Mouse (Mus musculus) bone marrow, adult 2 months (tissue): Measurements from ENCODE around the gene Nek7. TPM values are rescaled to one million over a fixed set of nuclear protein-coding genes. Genes with fewer than 3 reads are reported as not detected.

Source experiments
- H3K27ac ChIP-seq: fragments of 200-500 bp; 2 replicates; pipeline ENCODE4 v1.5.1; 2012; ENCODE audit warnings: low read depth, mild to moderate bottlenecking, control low read depth, inconsistent platforms, low read length; ENCODE audit not compliant: control insufficient read depth, poor library complexity, insufficient read depth
- H3K4me1 ChIP-seq: fragments of 200-500 bp; 2 replicates; pipeline ENCODE4 v1.6.1; 2011; ENCODE audit warnings: low read length; ENCODE audit not compliant: control insufficient read depth, insufficient read depth
- H3K4me3 ChIP-seq: fragments of 200-500 bp; replicated peaks from 2 replicates; pipeline ENCODE3; 2011; ENCODE audit warnings: mild to moderate bottlenecking, low read depth, low read length, control low read depth; ENCODE audit not compliant: control insufficient read depth
- CTCF ChIP-seq: fragments of 200-500 bp; IDR thresholded peaks from 2 replicates; pipeline ENCODE4 v1.5.1; 2011; ENCODE audit warnings: low read length, control low read depth; ENCODE audit not compliant: control insufficient read depth, insufficient read depth
- POLR2A ChIP-seq: fragments of 200-500 bp; IDR thresholded peaks from 2 replicates; pipeline ENCODE4 v1.6.1; 2011; ENCODE audit warnings: low read depth, mild to moderate bottlenecking, control low read depth, low read length, borderline replicate concordance; ENCODE audit not compliant: control insufficient read depth
- WGBS: fragments of 180-500 bp; shearing (Covaris S2); methylation state at CpG from one replicate; pipeline ENCODE4 v1.1.7; 2018; 5-methylcytosine and 5-hydroxymethylcytosine counted together
- polyA plus RNA-seq: library from polyadenylated mRNA; stranded (reverse); fragments of >200 nt; gene quantifications from 2 replicates; pipeline ENCODE4 v1.2.4, GENCODE M21; 2011; ENCODE audit warnings: low replicate concordance; ENCODE audit not compliant: missing spikeins, insufficient read depth, insufficient read length

Gene Nek7
- polyA plus RNA-seq, 1 experiment: 11.3 TPM

DNA sequence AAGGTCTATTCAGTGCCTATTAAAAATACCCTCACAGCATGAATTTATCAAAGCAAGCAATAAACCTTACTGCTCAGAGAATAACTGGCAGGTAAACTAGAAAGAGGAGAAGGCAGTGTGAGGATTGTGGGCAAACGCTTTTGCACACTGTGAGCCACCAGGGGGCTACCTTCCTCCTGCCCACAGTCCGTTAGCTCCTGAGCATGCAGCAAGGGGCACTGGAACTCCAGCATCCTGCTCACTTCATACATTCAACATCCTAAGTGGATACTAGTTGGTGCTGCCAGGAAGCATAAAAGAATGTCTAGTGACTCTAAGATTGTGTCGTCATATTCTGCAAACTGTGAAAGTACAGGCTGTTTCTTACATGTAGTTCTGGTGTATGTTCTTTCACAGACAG is 61.6 kb downstream of the Nek7 start:
- TF ChIP-seq POLR2A: no peak
- peak; percentile 61; the same call in 1 of the 2 replicates for TF ChIP-seq CTCF
- no peaks in the 10 kb centered on the region; the same call in 1 of the 2 replicates for H3K4me1 ChIP-seq
- H3K4me3 ChIP-seq: no peak overlapping the region
- no peak overlapping the region for H3K27ac ChIP-seq
- 80% methylated on average over 3 of the region's 3 CpGs for WGBS

DNA sequence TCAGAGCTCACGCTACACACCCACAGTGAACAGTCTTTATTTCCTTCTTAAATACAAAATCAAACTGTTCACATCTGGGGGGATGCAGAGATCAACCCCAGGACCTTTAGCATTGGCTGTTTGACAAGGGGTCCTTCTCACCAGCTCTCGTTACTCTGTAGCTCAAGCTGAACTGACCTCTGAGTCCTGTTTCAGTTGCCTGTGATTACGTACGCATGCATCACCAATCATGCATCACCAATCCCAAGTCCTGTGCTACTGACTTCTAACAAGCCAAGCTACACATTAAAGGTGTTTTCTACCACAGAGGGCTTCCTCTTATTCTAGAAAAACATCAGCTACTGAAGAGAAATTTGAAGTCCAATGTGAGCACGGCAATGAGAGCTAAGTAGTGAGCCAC is 65.0 kb downstream of the Nek7 start:
- H3K4me1 ChIP-seq: no peaks in the 10 kb centered on the region; the same call in 1 of the 2 replicates
- H3K4me3 ChIP-seq: no peak overlapping the region
- no peak overlapping the region for H3K27ac ChIP-seq
- no peak for TF ChIP-seq CTCF
- no peak for TF ChIP-seq POLR2A
- 84% methylated on average over 5 of the region's 5 CpGs for WGBS

DNA sequence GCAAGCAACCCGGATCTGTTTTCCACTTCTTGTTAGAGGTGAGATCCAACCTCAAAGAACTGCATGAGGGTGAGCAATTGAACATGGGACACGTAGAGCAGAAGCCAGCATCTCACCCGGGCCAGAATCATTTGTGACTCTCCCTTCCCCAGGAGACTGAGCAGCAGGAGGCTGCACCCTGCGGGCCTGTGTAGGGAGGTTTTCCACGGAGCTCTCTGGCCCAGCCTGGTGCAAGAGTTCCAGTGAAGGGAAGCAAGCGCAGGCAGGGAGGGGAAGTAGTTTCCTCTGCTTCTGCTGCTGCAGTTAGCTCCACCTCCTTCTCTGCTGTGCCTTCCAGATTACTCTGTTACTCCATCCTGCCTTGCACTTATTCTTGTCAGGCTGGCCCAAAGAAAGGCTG is 69.8 kb downstream of the Nek7 start:
- Histone ChIP-seq H3K4me1 (no peaks in the 10 kb centered on the region), H3K4me3 (no peak overlapping the region), H3K27ac (no peak overlapping the region)
- WGBS: 16% methylated on average over 6 of the region's 6 CpGs
- no peak for TF ChIP-seq POLR2A
- TF ChIP-seq CTCF: no peak

DNA sequence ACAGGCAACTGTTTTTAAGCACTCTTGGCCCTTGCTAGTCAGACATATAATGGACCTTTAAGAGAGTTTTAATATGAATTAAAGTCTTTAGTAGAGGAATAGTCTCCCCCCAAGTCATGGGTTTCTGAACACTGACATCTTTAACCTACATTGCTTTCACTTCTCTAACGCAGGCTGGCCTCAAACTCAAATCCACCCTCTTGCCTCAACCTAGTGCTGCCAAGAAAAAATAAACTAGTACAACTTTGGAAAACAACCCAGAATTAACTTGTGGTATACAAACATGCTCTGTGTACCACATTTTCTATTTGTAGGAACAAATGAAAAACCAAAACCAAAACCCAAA is 77.8 kb downstream of the Nek7 start:
- WGBS: 67% methylated on average over 1 of the region's 1 CpGs
- Histone ChIP-seq H3K27ac (no peak overlapping the region), H3K4me1 (no peaks in the 10 kb centered on the region), H3K4me3 (no peak overlapping the region)
- no peak for TF ChIP-seq POLR2A
- TF ChIP-seq CTCF: no peak

DNA sequence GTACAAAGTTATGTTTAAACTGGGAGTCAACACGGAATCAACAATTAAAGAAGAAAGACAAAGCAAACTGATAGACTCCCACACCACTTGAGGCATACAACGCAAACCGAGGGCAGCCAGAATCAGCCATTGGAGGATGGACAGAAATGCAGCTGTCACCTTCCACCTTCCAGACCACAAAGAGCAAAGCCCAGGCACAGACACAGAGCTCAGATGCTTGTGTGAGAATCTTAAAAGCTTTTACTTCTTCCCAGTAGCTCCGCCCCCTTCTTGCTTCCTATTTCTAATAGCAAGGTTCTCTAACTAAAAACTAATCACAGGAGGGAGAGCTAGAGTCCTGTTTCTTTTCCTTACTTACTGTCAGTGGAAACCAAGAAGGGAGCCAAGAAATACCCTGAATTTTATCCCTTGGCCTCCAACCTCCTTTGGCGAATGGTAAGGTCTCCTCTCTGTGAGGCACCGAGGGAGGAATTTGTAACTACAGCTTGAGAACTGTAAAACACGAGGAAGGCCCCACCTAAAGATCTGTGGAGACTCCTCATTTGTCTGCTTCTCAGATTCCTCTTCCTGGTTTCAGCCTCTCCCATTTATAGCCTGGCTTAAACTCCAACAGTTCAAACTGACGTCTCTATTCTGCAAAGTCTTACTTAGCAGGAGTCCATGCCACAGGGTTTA is 78.3 kb downstream of the Nek7 start:
- TF ChIP-seq CTCF (no peak), POLR2A (no peak)
- 56% methylated on average over 8 of the region's 8 CpGs for WGBS
- Histone ChIP-seq H3K27ac (no peak overlapping the region), H3K4me3 (no peak overlapping the region), H3K4me1 (no peaks in the 10 kb centered on the region)

DNA sequence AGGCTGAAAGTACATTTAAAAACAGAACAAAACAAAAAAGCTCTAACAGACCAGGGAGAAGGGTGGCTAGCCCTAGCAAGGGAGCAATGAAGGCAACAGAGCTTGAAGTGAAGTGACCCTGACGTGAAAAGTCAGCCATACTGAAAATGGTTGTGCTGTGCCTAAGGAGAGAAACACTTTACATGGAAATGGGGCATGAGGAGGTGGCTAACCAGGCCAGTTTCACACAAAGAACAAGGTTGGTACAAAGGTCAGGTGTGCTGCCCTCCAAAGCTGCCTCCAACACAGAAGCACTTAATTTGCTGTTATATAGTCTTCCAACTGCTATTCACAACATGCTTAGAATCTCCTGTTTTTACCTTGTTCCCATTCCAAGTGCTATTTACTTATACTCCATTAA is 80.2 kb downstream of the Nek7 start:
- Histone ChIP-seq H3K4me3 (no peak overlapping the region), H3K27ac (no peak overlapping the region), H3K4me1 (no peaks in the 10 kb centered on the region)
- 96% methylated on average over 1 of the region's 1 CpGs for WGBS
- TF ChIP-seq POLR2A: no peak
- TF ChIP-seq CTCF: no peak

DNA sequence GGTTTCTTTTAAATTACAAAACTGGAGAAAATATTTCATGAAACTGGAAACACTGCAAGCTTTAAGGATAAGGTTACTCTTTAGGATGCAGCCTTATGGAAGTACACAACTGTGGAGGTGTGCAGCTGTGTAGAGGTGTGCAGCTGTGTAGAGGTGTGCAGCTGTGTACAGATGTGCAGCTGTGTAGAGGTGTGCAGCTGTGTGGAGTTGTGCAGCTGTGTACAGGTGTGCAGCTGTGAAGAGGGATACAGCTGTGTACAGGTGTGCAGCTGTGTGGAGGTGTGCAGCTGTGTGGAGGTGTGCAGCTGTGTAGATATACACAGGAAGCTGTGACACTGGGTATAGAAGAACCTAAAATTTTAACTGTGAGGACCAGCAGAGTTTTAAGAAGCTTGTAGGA is 81.7 kb downstream of the Nek7 start:
- H3K27ac ChIP-seq: no peak overlapping the region
- TF ChIP-seq POLR2A: no peak
- no peak for TF ChIP-seq CTCF
- no peak overlapping the region for H3K4me3 ChIP-seq
- H3K4me1 ChIP-seq: no peaks in the 10 kb centered on the region

DNA sequence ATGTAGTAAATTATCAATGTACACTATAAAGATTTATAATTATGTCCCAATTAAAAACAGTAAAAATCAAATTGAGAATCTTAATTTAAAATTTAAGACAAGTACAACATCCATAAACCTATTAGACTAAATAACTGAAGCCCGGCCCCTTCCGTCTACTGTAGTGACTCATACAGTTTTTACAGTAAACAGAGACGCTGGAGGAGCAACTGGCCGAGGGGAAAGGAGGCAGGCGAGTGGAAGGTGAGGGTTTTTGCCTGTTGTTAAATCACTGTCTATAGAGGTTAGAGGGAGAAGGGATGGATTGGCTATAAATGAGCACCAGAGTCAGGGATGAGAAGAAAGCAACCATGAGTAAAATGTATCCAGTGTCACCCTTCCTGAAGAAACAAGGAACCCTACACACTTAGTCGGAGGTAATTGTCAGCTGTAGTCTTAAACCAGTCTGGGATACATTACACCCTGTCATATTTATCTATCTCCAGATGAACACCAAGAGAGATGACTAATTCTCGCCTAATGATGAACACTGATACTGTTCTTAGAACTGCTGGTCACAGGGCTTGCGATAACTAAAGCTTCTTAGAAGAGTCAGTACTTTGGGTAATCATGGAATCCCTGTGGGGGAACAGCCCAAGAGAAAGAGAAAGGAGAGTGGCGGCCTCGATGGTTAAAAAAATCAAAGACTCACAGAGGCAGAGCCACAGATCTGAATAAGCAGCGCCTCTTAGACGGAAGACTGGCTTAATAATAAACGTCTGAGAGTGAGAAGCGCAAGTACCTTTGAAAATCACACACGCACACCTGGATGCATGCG is 84.0 kb downstream of the Nek7 start:
- Histone ChIP-seq H3K27ac (no peak overlapping the region), H3K4me1 (no peaks in the 10 kb centered on the region), H3K4me3 (no peak overlapping the region)
- WGBS: 87% methylated on average over 16 of the region's 16 CpGs
- no peak for TF ChIP-seq POLR2A
- TF ChIP-seq CTCF: no peak
